Mouse (Mus musculus) embryonic facial prominence, embryonic 14.5 days (tissue): ENCODE results near the gene Mdm4. TPM values are rescaled to one million over a fixed set of nuclear protein-coding genes. Genes with fewer than 3 reads are reported as not detected.

Experiments used
- ATAC-seq: fragments of 200-750 bp; cut with Nextera tagmentation; 2 replicates; pipeline ENCODE4 v1.8.0; 2017; ENCODE audit warnings: low read depth, moderate number of reproducible peaks, moderate TSS enrichment
- DNase-seq: peaks from one replicate; pipeline ENCODE4 v3.0.0-alpha.2; 2015; ENCODE audit warnings: low spot score
- H3K27ac ChIP-seq: fragments of 300-500 bp; sonication (generic); replicated peaks from 2 replicates; pipeline ENCODE4 v1.5.1; 2014; ENCODE audit warnings: low read depth, mild to moderate bottlenecking, low read length, moderate library complexity
- H3K27me3 ChIP-seq: fragments of 300-500 bp; sonication (generic); replicated peaks from 2 replicates; pipeline ENCODE4 v1.6.1; 2014; ENCODE audit warnings: low read length; ENCODE audit not compliant: control insufficient read depth, insufficient read depth
- H3K36me3 ChIP-seq: fragments of 300-500 bp; sonication (generic); 2 replicates; pipeline ENCODE4 v1.6.1; 2014; ENCODE audit warnings: low read length, mixed read lengths; ENCODE audit not compliant: control insufficient read depth, insufficient read depth
- H3K4me1 ChIP-seq: fragments of 300-500 bp; sonication (generic); 2 replicates; pipeline ENCODE4 v1.6.1; 2014; ENCODE audit warnings: antibody characterized with exemption, low read length; ENCODE audit not compliant: control insufficient read depth, insufficient read depth
- H3K4me2 ChIP-seq: fragments of 300-500 bp; sonication (generic); 2 replicates; pipeline ENCODE4 v1.6.1; 2014; ENCODE audit warnings: low read depth, mild to moderate bottlenecking, low read length, moderate library complexity, mixed read lengths
- H3K4me3 ChIP-seq: fragments of 300-500 bp; sonication (generic); 2 replicates; pipeline ENCODE4 v1.5.1; 2014; ENCODE audit warnings: low read depth, mild to moderate bottlenecking, low read length
- H3K9ac ChIP-seq: fragments of 300-500 bp; sonication (generic); 2 replicates; pipeline ENCODE4 v1.6.1; 2014; ENCODE audit warnings: low read depth, mild to moderate bottlenecking, low read length, moderate library complexity, mixed read lengths
- H3K9me3 ChIP-seq: fragments of 300-500 bp; sonication (generic); 2 replicates; pipeline ENCODE4 v1.6.1; 2016; ENCODE audit warnings: low read length; ENCODE audit not compliant: control insufficient read depth
- WGBS: fragments of 180-500 bp; shearing (Covaris S2); extraction: QIAGEN DNeasy Blood & Tissue Kit; methylation state at CpG from one replicate; pipeline ENCODE4 v1.1.7; 2014; 5-methylcytosine and 5-hydroxymethylcytosine counted together
- polyA plus RNA-seq: library from polyadenylated mRNA; unstranded; fragments of >200 nt; fragmentation: Nextera tagmentation; extraction: Ambion mirVana; gene quantifications from 2 replicates; pipeline ENCODE4 v1.2.1, GENCODE M21; 2014

Mdm4 gene
- polyA plus RNA-seq: 33.4 and 40.3 TPM in 2 replicates

GRCm38 (mm10) chr1:133030461-133030860 is at the start of gene Mdm4:
Gene Mdm4, minus strand, starts transcription at chr1:133030561.
- H3K4me2 ChIP-seq: no peak within 1 kb of the TSS
- no peak within 1 kb of the TSS for H3K27ac ChIP-seq
- ATAC-seq (no peak), DNase-seq (no peak)
- H3K9me3 ChIP-seq: no peaks in the 10 kb centered on the region
- 78% methylated on average over 5 of the region's 5 CpGs for WGBS
- H3K9ac ChIP-seq: no peak within 1 kb of the TSS
- H3K27me3 ChIP-seq: no peaks in the 10 kb centered on the region
- H3K36me3 ChIP-seq: no peaks in the 10 kb centered on the region
- no peak within 1 kb of the TSS for H3K4me3 ChIP-seq
- H3K4me1 ChIP-seq: no peaks in the 10 kb centered on the region

- H3K27me3 ChIP-seq: no peaks in the 10 kb centered on the region
- H3K9ac ChIP-seq: no peak overlapping the region
- H3K27ac ChIP-seq: no peak overlapping the region
- H3K4me3 ChIP-seq: no peak overlapping the region
- DNase-seq (peak; percentile 70), ATAC-seq (peak; percentile 39; the same call in 1 of the 2 replicates)
- H3K4me1 ChIP-seq: peaks cover 8% of the 10 kb centered on the region; the same call in 1 of the 2 replicates
- H3K9me3 ChIP-seq: no peaks in the 10 kb centered on the region
- peaks cover 31% of the 10 kb centered on the region for H3K36me3 ChIP-seq
- H3K4me2 ChIP-seq: no peak overlapping the region
- 41% methylated on average over 9 of the region's 9 CpGs for WGBS
Measured at GRCm38 (mm10) chr1:133080079-133080561, 49.8 kb upstream of the Mdm4 start.

- Histone ChIP-seq H3K9me3 (no peaks in the 10 kb centered on the region), H3K27me3 (no peaks in the 10 kb centered on the region), H3K4me3 (no peak overlapping the region), H3K36me3 (peaks cover 31% of the 10 kb centered on the region), H3K27ac (no peak overlapping the region), H3K4me1 (peaks cover 8% of the 10 kb centered on the region; the same call in 1 of the 2 replicates), H3K9ac (no peak overlapping the region), H3K4me2 (no peak overlapping the region)
- no peak for DNase-seq
- ATAC-seq: no peak
- WGBS: 81% methylated on average over 7 of the region's 7 CpGs
Measured at GRCm38 (mm10) chr1:133079509-133079908, 49.1 kb upstream of the Mdm4 start.

GRCm38 (mm10) chr1:133078338-133078727 is 48.0 kb upstream of the Mdm4 start:
- Histone ChIP-seq H3K9ac (no peak overlapping the region), H3K4me1 (peaks cover 8% of the 10 kb centered on the region; the same call in 1 of the 2 replicates), H3K36me3 (peaks cover 29% of the 10 kb centered on the region), H3K27me3 (no peaks in the 10 kb centered on the region), H3K4me2 (no peak overlapping the region), H3K27ac (peak overlapping the region; percentile 3; the same call in 1 of the 2 replicates), H3K4me3 (no peak overlapping the region), H3K9me3 (no peaks in the 10 kb centered on the region)
- DNase-seq (no peak), ATAC-seq (peak; percentile 26; the same call in 1 of the 2 replicates)
- WGBS: 41% methylated on average over 1 of the region's 1 CpGs

GRCm38 (mm10) chr1:133077606-133078337 is 47.4 kb upstream of the Mdm4 start:
- no peaks in the 10 kb centered on the region for H3K27me3 ChIP-seq
- peak overlapping the region; percentile 52 for H3K27ac ChIP-seq
- no peaks in the 10 kb centered on the region for H3K9me3 ChIP-seq
- DNase-seq (peak; percentile 74), ATAC-seq (peak; percentile 41)
- H3K36me3 ChIP-seq: peaks cover 29% of the 10 kb centered on the region
- WGBS: 45% methylated on average over 12 of the region's 12 CpGs
- H3K4me1 ChIP-seq: peaks cover 8% of the 10 kb centered on the region
- H3K9ac ChIP-seq: no peak overlapping the region
- H3K4me3 ChIP-seq: no peak overlapping the region
- H3K4me2 ChIP-seq: no peak overlapping the region

GRCm38 (mm10) chr1:133076681-133077514 is 46.5 kb upstream of the Mdm4 start:
- Histone ChIP-seq H3K9me3 (no peaks in the 10 kb centered on the region), H3K36me3 (peaks cover 23% of the 10 kb centered on the region), H3K27me3 (no peaks in the 10 kb centered on the region), H3K9ac (no peak overlapping the region), H3K4me3 (no peak overlapping the region), H3K4me1 (peaks cover 8% of the 10 kb centered on the region), H3K27ac (peak overlapping the region; percentile 52; the same call in 1 of the 2 replicates), H3K4me2 (no peak overlapping the region)
- 0 out of 2 replicates have a peak, but pooled peaks have one; percentile 28 for ATAC-seq
- 50% methylated on average over 20 of the region's 20 CpGs for WGBS
- peak; percentile 55 for DNase-seq

GRCm38 (mm10) chr1:133075651-133076400 is 45.5 kb upstream of the Mdm4 start:
- WGBS: 86% methylated on average over 6 of the region's 6 CpGs

GRCm38 (mm10) chr1:133074541-133074940 is 44.2 kb upstream of the Mdm4 start:
- ATAC-seq (no peak), DNase-seq (no peak)
- H3K9ac ChIP-seq: no peak overlapping the region
- no peaks in the 10 kb centered on the region for H3K9me3 ChIP-seq
- WGBS: 97% methylated on average over 13 of the region's 13 CpGs
- H3K4me1 ChIP-seq: peaks cover 20% of the 10 kb centered on the region
- H3K4me3 ChIP-seq: no peak overlapping the region
- H3K36me3 ChIP-seq: peaks cover 11% of the 10 kb centered on the region; the same call in 1 of the 2 replicates
- H3K27me3 ChIP-seq: no peaks in the 10 kb centered on the region
- H3K27ac ChIP-seq: no peak overlapping the region
- no peak overlapping the region for H3K4me2 ChIP-seq

More at GRCm38 (mm10) chr1:133075651-133076400, 45.5 kb upstream of the Mdm4 start:
- H3K9ac ChIP-seq: no peak overlapping the region
- no peak overlapping the region for H3K4me2 ChIP-seq
- ATAC-seq: no peak
- H3K9me3 ChIP-seq: no peaks in the 10 kb centered on the region
- no peaks in the 10 kb centered on the region for H3K27me3 ChIP-seq
- no peak overlapping the region for H3K4me3 ChIP-seq
- H3K4me1 ChIP-seq: peaks cover 10% of the 10 kb centered on the region
- no peak for DNase-seq
- no peak overlapping the region for H3K27ac ChIP-seq
- H3K36me3 ChIP-seq: peaks cover 14% of the 10 kb centered on the region
